In the genomic region with DNA sequence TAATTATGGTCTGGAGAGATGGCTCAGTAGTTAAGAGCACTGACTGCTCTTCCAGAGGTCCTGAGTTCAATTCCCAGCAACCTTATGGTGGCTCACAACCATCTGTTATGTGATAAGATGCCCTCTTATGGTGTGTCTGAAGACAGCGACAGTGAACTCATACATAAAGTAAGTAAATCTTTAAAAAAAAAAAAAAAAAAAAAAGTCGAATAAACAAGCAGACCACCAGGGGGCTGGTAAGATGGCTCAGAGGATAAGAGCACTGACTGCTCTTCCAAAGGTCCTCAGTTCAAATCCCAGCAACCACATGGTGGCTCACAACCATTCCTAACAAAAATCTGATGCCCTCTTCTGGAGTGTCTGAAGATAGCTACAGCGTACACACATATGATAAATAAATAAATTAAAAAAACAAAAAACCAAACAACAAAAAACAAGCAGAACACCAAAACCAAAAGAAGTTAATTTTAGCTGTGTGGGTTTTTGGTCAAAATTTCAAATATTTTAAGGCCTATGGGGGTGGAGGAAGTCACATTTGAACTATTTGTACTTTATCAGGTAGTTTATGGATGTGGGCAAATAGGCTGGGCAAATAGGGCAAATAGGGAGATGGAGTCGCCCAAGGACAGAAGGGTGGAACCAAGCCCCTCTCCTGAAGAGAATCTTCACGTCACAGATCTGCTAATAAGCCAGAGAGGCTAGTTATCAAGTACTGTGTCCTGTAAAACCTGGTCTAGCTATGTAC, we compare ENCODE assay signal across 8 mouse cellular contexts. TPM values are rescaled to one million over a fixed set of nuclear protein-coding genes. Genes with fewer than 3 reads are reported as not detected.
DNase-seq lines count a peak whose midpoint lies in the region; ATAC-seq and TF ChIP-seq lines count a peak whose summit lies in the region.
"Not testable (repeated sequence)": the region's sequence is repeated elsewhere in the genome, so short reads cannot be mapped to it uniquely, and the experiment has no call there.

No protein-coding gene starts in this region.

- H3K9me3 ChIP-seq in ES-Bruce4 (replicated peaks; ENCODE audit: control insufficient read depth, insufficient read depth, low read length, poor library complexity, severe bottlenecking); embryonic facial prominence, embryonic 10.5 days; forebrain, postnatal 0 days (ENCODE audit: low read length); hindbrain, embryonic 14.5 days (ENCODE audit: control insufficient read depth, low read length); lung, embryonic 14.5 days (ENCODE audit: low read depth, low read length): not testable (repeated sequence)

- DNase-seq in embryonic facial prominence, embryonic 10.5 days (ENCODE audit: low spot score); forebrain, postnatal 0 days; hindbrain, embryonic 14.5 days (ENCODE audit: low spot score); left cerebral cortex, adult 2 months (ENCODE audit: extremely low spot score in 1 of 2, low spot score in 2 of 2): not testable (repeated sequence)
- DNase-seq in lung, embryonic 14.5 days, result peak; percentile 34
- peak; percentile 43 for DNase-seq in naive thymus-derived CD4-positive, alpha-beta T cell, adult 2 months (ENCODE audit: low read depth)
- peak; percentile 11 for DNase-seq in testis, postnatal 10 days (ENCODE audit: low spot score)

- TF ChIP-seq CTCF in ES-Bruce4 (IDR thresholded peaks at IDR 0.05; ENCODE audit: low read depth, low read length), result not testable (repeated sequence)
- peak; percentile 26; the same call in 1 of the 2 replicates for TF ChIP-seq CTCF in forebrain, postnatal 0 days (IDR thresholded peaks at IDR 0.05; ENCODE audit: low read depth)
- TF ChIP-seq CTCF in left cerebral cortex, adult 2 months (IDR thresholded peaks at IDR 0.05), result peak; percentile 26
- peak; percentile 41 for TF ChIP-seq CTCF in lung, embryonic 14.5 days (IDR thresholded peaks at IDR 0.05; ENCODE audit: low read depth)

- intact Hi-C loops in left cerebral cortex, adult 2 months (cut with DNase I), result not testable (repeated sequence)

- H3K27ac ChIP-seq in ES-Bruce4 (ENCODE audit: insufficient read depth, low read length), result peak overlapping the region; percentile 42; the same call in 1 of the 2 replicates
- H3K27ac ChIP-seq in embryonic facial prominence, embryonic 10.5 days (replicated peaks), result peak overlapping the region; percentile 83
- not testable (repeated sequence) for H3K27ac ChIP-seq in forebrain, postnatal 0 days (ENCODE audit: low read depth, low read length); hindbrain, embryonic 14.5 days
- H3K27ac ChIP-seq in left cerebral cortex, adult 2 months, result peak overlapping the region; percentile 92; the same call in 1 of the 2 replicates
- H3K27ac ChIP-seq in lung, embryonic 14.5 days (ENCODE audit: low read depth), result peak overlapping the region; percentile 5; the same call in 1 of the 2 replicates

- peak overlapping the region; percentile 82 for H3K4me2 ChIP-seq in forebrain, postnatal 0 days (ENCODE audit: low read depth)
- peak overlapping the region; percentile 83 for H3K4me2 ChIP-seq in hindbrain, embryonic 14.5 days (replicated peaks)
- peak overlapping the region; percentile 70 for H3K4me2 ChIP-seq in lung, embryonic 14.5 days

- H3K4me3 ChIP-seq in ES-Bruce4 (ENCODE audit: low read depth, low read length), result peak overlapping the region; percentile 45; the same call in 1 of the 2 replicates
- peak overlapping the region; percentile 81 for H3K4me3 ChIP-seq in embryonic facial prominence, embryonic 10.5 days
- H3K4me3 ChIP-seq in forebrain, postnatal 0 days (ENCODE audit: low read depth, low read length), result peak overlapping the region; percentile 67; the same call in 1 of the 2 replicates
- H3K4me3 ChIP-seq in hindbrain, embryonic 14.5 days (replicated peaks; ENCODE audit: low read length), result peak overlapping the region; percentile 84
- H3K4me3 ChIP-seq in left cerebral cortex, adult 2 months, result peak overlapping the region; percentile 93; the same call in 1 of the 2 replicates
- peak overlapping the region; percentile 88 for H3K4me3 ChIP-seq in lung, embryonic 14.5 days (ENCODE audit: low read depth, low read length)

- ATAC-seq in forebrain, postnatal 0 days; hindbrain, embryonic 14.5 days (ENCODE audit: low FRiP score); lung, embryonic 14.5 days (ENCODE audit: insufficient read depth): not testable (repeated sequence)

- peaks cover 28% of the 10 kb centered on the region for H3K36me3 ChIP-seq in ES-Bruce4 (ENCODE audit: control insufficient read depth, insufficient read depth, low read length, poor library complexity, severe bottlenecking)
- H3K36me3 ChIP-seq in embryonic facial prominence, embryonic 10.5 days (replicated peaks), result peaks cover 56% of the 10 kb centered on the region
- H3K36me3 ChIP-seq in forebrain, postnatal 0 days (ENCODE audit: insufficient read depth), result peaks cover 32% of the 10 kb centered on the region
- H3K36me3 ChIP-seq in hindbrain, embryonic 14.5 days (replicated peaks; ENCODE audit: control insufficient read depth, insufficient read depth), result peaks cover 53% of the 10 kb centered on the region
- H3K36me3 ChIP-seq in lung, embryonic 14.5 days (ENCODE audit: insufficient read depth), result peaks cover 51% of the 10 kb centered on the region

- H3K4me1 ChIP-seq in ES-Bruce4 (ENCODE audit: control insufficient read depth, insufficient read depth, low read length); forebrain, postnatal 0 days (ENCODE audit: insufficient read depth); hindbrain, embryonic 14.5 days (replicated peaks; ENCODE audit: control insufficient read depth, insufficient read depth, low read length); lung, embryonic 14.5 days (ENCODE audit: insufficient read depth): not testable (repeated sequence)
- H3K4me1 ChIP-seq in embryonic facial prominence, embryonic 10.5 days, result peaks cover 13% of the 10 kb centered on the region

- H3K9ac ChIP-seq in ES-Bruce4 (ENCODE audit: low read depth, poor library complexity, severe bottlenecking), result peak overlapping the region; percentile 15
- H3K9ac ChIP-seq in forebrain, postnatal 0 days; hindbrain, embryonic 14.5 days: not testable (repeated sequence)
- H3K9ac ChIP-seq in lung, embryonic 14.5 days, result peak overlapping the region; percentile 70

- TF ChIP-seq EP300 in ES-Bruce4 (IDR thresholded peaks at IDR 0.05; ENCODE audit: insufficient read depth, low read depth, low read length), result not testable (repeated sequence)

- not testable (repeated sequence) for TF ChIP-seq POLR2A in ES-Bruce4 (IDR thresholded peaks at IDR 0.05; ENCODE audit: insufficient read depth, low read length)

- WGBS in embryonic facial prominence, embryonic 10.5 days, result 34% methylated on average over 5 of the region's 5 CpGs
- 30% methylated on average over 5 of the region's 5 CpGs for WGBS in forebrain, postnatal 0 days
- 30% methylated on average over 5 of the region's 5 CpGs for WGBS in hindbrain, embryonic 14.5 days
- WGBS in lung, embryonic 14.5 days, result 23% methylated on average over 5 of the region's 5 CpGs

- H3K27me3 ChIP-seq in ES-Bruce4 (ENCODE audit: control insufficient read depth, insufficient read depth, low read length, poor library complexity, severe bottlenecking); embryonic facial prominence, embryonic 10.5 days (replicated peaks; ENCODE audit: low read depth, poor library complexity, severe bottlenecking); forebrain, postnatal 0 days (ENCODE audit: insufficient read depth, low read length); hindbrain, embryonic 14.5 days (ENCODE audit: control insufficient read depth, insufficient read depth, low read length); lung, embryonic 14.5 days (ENCODE audit: insufficient read depth, low read length): not testable (repeated sequence)

RNA-seq across cellular contexts. Expression of a gene that starts 1.1 kb away (rescaled TPM):
- 13.2 and 13.7 TPM in 2 replicates for polyA plus RNA-seq in ES-Bruce4 (2011; ENCODE audit: insufficient read depth, insufficient read length, low read depth, missing spikeins)
- polyA plus RNA-seq in embryonic facial prominence, embryonic 10.5 days (2016; fragmentation: Nextera tagmentation; extraction: Ambion mirVana), result 16.7 and 18.2 TPM in 2 replicates
- total RNA-seq in forebrain, postnatal 0 days (2014; rRNA removed), result 23.2 and 24.0 TPM in 2 replicates
- 13.6 and 20.1 TPM in 2 replicates for polyA plus RNA-seq in forebrain, postnatal 0 days (2015; fragmentation: Nextera tagmentation; extraction: Ambion mirVana)
- polyA plus RNA-seq in hindbrain, embryonic 14.5 days (2014; fragmentation: Nextera tagmentation; extraction: Ambion mirVana), result 18.8 and 22.7 TPM in 2 replicates
- total RNA-seq in left cerebral cortex, adult 2 months (2021), result 10 to 100 TPM; 25.8 to 28.3 TPM
- 12.7 and 14.1 TPM in 2 replicates for polyA plus RNA-seq in lung, embryonic 14.5 days (2014; fragmentation: Nextera tagmentation; extraction: Ambion mirVana)

RNA-seq across cellular contexts. Expression of a gene that starts 11.0 kb away (rescaled TPM):
- 193 and 281 TPM in 2 replicates for polyA plus RNA-seq in ES-Bruce4 (2011; ENCODE audit: insufficient read depth, insufficient read length, low read depth, missing spikeins)
- polyA plus RNA-seq in embryonic facial prominence, embryonic 10.5 days (2016; fragmentation: Nextera tagmentation; extraction: Ambion mirVana), result 453 and 454 TPM in 2 replicates
- total RNA-seq in forebrain, postnatal 0 days (2014; rRNA removed), result 279 and 319 TPM in 2 replicates
- polyA plus RNA-seq in forebrain, postnatal 0 days (2015; fragmentation: Nextera tagmentation; extraction: Ambion mirVana), result 354 and 380 TPM in 2 replicates
- polyA plus RNA-seq in hindbrain, embryonic 14.5 days (2014; fragmentation: Nextera tagmentation; extraction: Ambion mirVana), result 354 and 374 TPM in 2 replicates
- total RNA-seq in left cerebral cortex, adult 2 months (2021), result 10 to 100 TPM; 95.4 to 98.9 TPM
- polyA plus RNA-seq in lung, embryonic 14.5 days (2014; fragmentation: Nextera tagmentation; extraction: Ambion mirVana), result 588 and 646 TPM in 2 replicates

RNA-seq across cellular contexts. Expression of a gene that starts 20.3 kb away (rescaled TPM):
- polyA plus RNA-seq in ES-Bruce4 (2011; ENCODE audit: insufficient read depth, insufficient read length, low read depth, missing spikeins), result 16.6 and 18.0 TPM in 2 replicates
- polyA plus RNA-seq in embryonic facial prominence, embryonic 10.5 days (2016; fragmentation: Nextera tagmentation; extraction: Ambion mirVana), result 23.1 and 26.4 TPM in 2 replicates
- 11.8 and 14.4 TPM in 2 replicates for total RNA-seq in forebrain, postnatal 0 days (2014; rRNA removed)
- 9.0 and 10.0 TPM in 2 replicates for polyA plus RNA-seq in forebrain, postnatal 0 days (2015; fragmentation: Nextera tagmentation; extraction: Ambion mirVana)
- polyA plus RNA-seq in hindbrain, embryonic 14.5 days (2014; fragmentation: Nextera tagmentation; extraction: Ambion mirVana), result 13.2 and 15.2 TPM in 2 replicates
- total RNA-seq in left cerebral cortex, adult 2 months (2021), result 10 to 100 TPM; 84.6 to 84.8 TPM
- polyA plus RNA-seq in lung, embryonic 14.5 days (2014; fragmentation: Nextera tagmentation; extraction: Ambion mirVana), result 20.3 and 21.1 TPM in 2 replicates

RNA-seq across cellular contexts. Expression of a gene that starts 27.4 kb away (rescaled TPM):
- polyA plus RNA-seq in ES-Bruce4 (2011; ENCODE audit: insufficient read depth, insufficient read length, low read depth, missing spikeins), result 57.1 and 61.3 TPM in 2 replicates
- polyA plus RNA-seq in embryonic facial prominence, embryonic 10.5 days (2016; fragmentation: Nextera tagmentation; extraction: Ambion mirVana), result 83.7 and 88.2 TPM in 2 replicates
- 39.9 and 55.1 TPM in 2 replicates for total RNA-seq in forebrain, postnatal 0 days (2014; rRNA removed)
- 59.3 and 64.1 TPM in 2 replicates for polyA plus RNA-seq in forebrain, postnatal 0 days (2015; fragmentation: Nextera tagmentation; extraction: Ambion mirVana)
- polyA plus RNA-seq in hindbrain, embryonic 14.5 days (2014; fragmentation: Nextera tagmentation; extraction: Ambion mirVana), result 67.8 TPM in 2 replicates
- total RNA-seq in left cerebral cortex, adult 2 months (2021), result 10 to 100 TPM; 35.1 to 37.7 TPM
- 78.0 and 81.6 TPM in 2 replicates for polyA plus RNA-seq in lung, embryonic 14.5 days (2014; fragmentation: Nextera tagmentation; extraction: Ambion mirVana)

RNA-seq across cellular contexts. Expression of a gene that starts 27.4 kb away (rescaled TPM):
- 83.6 and 83.8 TPM in 2 replicates for polyA plus RNA-seq in ES-Bruce4 (2011; ENCODE audit: insufficient read depth, insufficient read length, low read depth, missing spikeins)
- 114 TPM in 2 replicates for polyA plus RNA-seq in embryonic facial prominence, embryonic 10.5 days (2016; fragmentation: Nextera tagmentation; extraction: Ambion mirVana)
- total RNA-seq in forebrain, postnatal 0 days (2014; rRNA removed), result 33.2 and 38.9 TPM in 2 replicates
- 26.1 and 35.0 TPM in 2 replicates for polyA plus RNA-seq in forebrain, postnatal 0 days (2015; fragmentation: Nextera tagmentation; extraction: Ambion mirVana)
- polyA plus RNA-seq in hindbrain, embryonic 14.5 days (2014; fragmentation: Nextera tagmentation; extraction: Ambion mirVana), result 40.7 and 48.0 TPM in 2 replicates
- total RNA-seq in left cerebral cortex, adult 2 months (2021), result 10 to 100 TPM; 26.6 to 28.6 TPM
- polyA plus RNA-seq in lung, embryonic 14.5 days (2014; fragmentation: Nextera tagmentation; extraction: Ambion mirVana), result 71.0 and 74.4 TPM in 2 replicates
